Comparison of ENCODE assay signal across 8 mouse cellular contexts in genomic region chr10:83617366-83617765, GRCm38 (mm10). TPM values are rescaled to one million over a fixed set of nuclear protein-coding genes. Genes with fewer than 3 reads are reported as not detected.
A peak's percentile ranks its signal among the peaks of the same experiment; 100 is the strongest.
DNase-seq lines count a peak whose midpoint lies in the region; ATAC-seq and TF ChIP-seq lines count a peak whose summit lies in the region.

No protein-coding gene starts in this region.

- no peaks in the 10 kb centered on the region for H3K27me3 ChIP-seq in neural tube, embryonic 15.5 days (replicated peaks)
- H3K27me3 ChIP-seq in lung, embryonic 14.5 days (ENCODE audit: insufficient read depth, low read length) = no peaks in the 10 kb centered on the region

- H3K4me1 ChIP-seq in neural tube, embryonic 15.5 days = 0 out of 2 replicates have a peak, but pooled peaks cover 3% of the 10 kb centered on the region
- H3K4me1 ChIP-seq in lung, embryonic 14.5 days (ENCODE audit: insufficient read depth) = no peaks in the 10 kb centered on the region

- DNase-seq in cerebellum, adult 18-20 months = peak; percentile 54 to 64
- no peak for DNase-seq in cerebellum, adult 11 months
- peak; percentile 38 for DNase-seq in neural tube, embryonic 10.5 days (ENCODE audit: extremely low spot score, low spot score)
- DNase-seq in cerebellum, postnatal 14 days = peak; percentile 57 to 65
- peak; percentile 44 for DNase-seq in lung, embryonic 14.5 days
- no peak for DNase-seq in urinary bladder, adult 2 months (ENCODE audit: low spot score)
- DNase-seq in urinary bladder, postnatal 10 days (ENCODE audit: low spot score) = no peak

- no peak overlapping the region for H3K27ac ChIP-seq in neural tube, embryonic 15.5 days (replicated peaks)
- no peak overlapping the region for H3K27ac ChIP-seq in lung, embryonic 14.5 days (ENCODE audit: low read depth)

- no peak overlapping the region for H3K4me2 ChIP-seq in neural tube, embryonic 15.5 days
- H3K4me2 ChIP-seq in lung, embryonic 14.5 days = no peak overlapping the region

- peaks cover 29% of the 10 kb centered on the region for H3K36me3 ChIP-seq in neural tube, embryonic 15.5 days
- H3K36me3 ChIP-seq in lung, embryonic 14.5 days (ENCODE audit: insufficient read depth) = peaks cover 31% of the 10 kb centered on the region; the same call in 1 of the 2 replicates

- H3K4me3 ChIP-seq in neural tube, embryonic 15.5 days (replicated peaks) = no peak overlapping the region
- no peak overlapping the region for H3K4me3 ChIP-seq in lung, embryonic 14.5 days (ENCODE audit: low read depth, low read length)

- 56% methylated on average over 10 of the region's 10 CpGs for WGBS in neural tube, embryonic 15.5 days
- WGBS in lung, embryonic 14.5 days = 61% methylated on average over 10 of the region's 10 CpGs

- no peak overlapping the region for H3K9ac ChIP-seq in neural tube, embryonic 15.5 days (replicated peaks)
- no peak overlapping the region for H3K9ac ChIP-seq in lung, embryonic 14.5 days

- H3K9me3 ChIP-seq in neural tube, embryonic 15.5 days (replicated peaks) = no peaks in the 10 kb centered on the region
- no peaks in the 10 kb centered on the region for H3K9me3 ChIP-seq in lung, embryonic 14.5 days (ENCODE audit: low read depth, low read length)

- peak; percentile 71 for TF ChIP-seq CTCF in lung, embryonic 14.5 days (IDR thresholded peaks at IDR 0.05; ENCODE audit: low read depth)

- ATAC-seq in neural tube, embryonic 15.5 days (ENCODE audit: low FRiP score) = no peak
- no peak for ATAC-seq in lung, embryonic 14.5 days (ENCODE audit: insufficient read depth)

RNA-seq across cellular contexts. Expression of gene Appl2, which starts 31.2 kb away (rescaled TPM):
- 40.8 and 45.7 TPM in 2 replicates for polyA plus RNA-seq in neural tube, embryonic 15.5 days (2015; fragmentation: Nextera tagmentation; extraction: Ambion mirVana)
- polyA plus RNA-seq in lung, embryonic 14.5 days (2014; fragmentation: Nextera tagmentation; extraction: Ambion mirVana) = 33.5 and 35.7 TPM in 2 replicates
- polyA plus RNA-seq in urinary bladder, adult 2 months (2012; rRNA removed) = 33.1 and 49.3 TPM in 2 replicates

Comparison
In these comparisons a context has a peak if more than half of its experiments do, and no peak if none do; other contexts are left out.
1. DNase-seq: peak in cerebellum, adult 18-20 months (2 of 2), neural tube, embryonic 10.5 days (single experiment), cerebellum, postnatal 14 days (2 of 2) and lung, embryonic 14.5 days (single experiment); none in cerebellum, adult 11 months (single experiment), urinary bladder, adult 2 months (single experiment) and urinary bladder, postnatal 10 days (single experiment).